Mouse (Mus musculus) T-cell, adult 2 months (primary cell): ENCODE measurements at regions not wholly inside any gene's neighbourhood (a gene's known extent, or its start where the extent isn't known, plus 50 kb on each side); places are given as distances from the start of the nearest gene placed in this dataset.
"Not testable (repeated sequence)": the region's sequence is repeated elsewhere in the genome, so short reads cannot be mapped to it uniquely, and the experiment has no call there.

Experiments
- DNase-seq: peaks from one replicate; pipeline ENCODE4 v3.0.0; 2022; ENCODE audit warnings: low spot score

GRCm38 (mm10) chr10:19494461-19495105 is 97.2 kb upstream of the Ifngr1 start:
- peak; percentile 53 for DNase-seq

GRCm38 (mm10) chr10:19498112-19498511 is 93.6 kb upstream of the Ifngr1 start:
- DNase-seq, result peak; percentile 78

DNA sequence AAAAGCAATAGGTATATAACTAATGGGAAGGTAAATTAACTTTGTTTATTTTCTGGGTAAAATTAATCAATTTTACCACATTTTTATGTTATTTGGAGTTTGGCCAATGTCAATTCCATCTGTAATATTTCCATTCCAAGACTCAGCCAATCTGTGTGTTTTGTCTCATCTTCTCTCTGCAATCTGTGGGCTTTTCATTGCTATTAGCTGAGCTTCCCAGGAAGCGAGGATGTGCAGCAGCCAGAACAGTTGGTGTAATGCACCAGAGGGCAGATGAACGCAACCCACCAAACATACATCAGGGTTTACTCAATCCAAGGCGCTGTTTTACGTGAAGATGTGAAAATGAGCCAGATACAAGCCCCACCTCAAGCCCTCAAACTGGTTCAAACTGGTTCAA is 88.9 kb upstream of the Ifngr1 start:
- DNase-seq, result no peak

DNA sequence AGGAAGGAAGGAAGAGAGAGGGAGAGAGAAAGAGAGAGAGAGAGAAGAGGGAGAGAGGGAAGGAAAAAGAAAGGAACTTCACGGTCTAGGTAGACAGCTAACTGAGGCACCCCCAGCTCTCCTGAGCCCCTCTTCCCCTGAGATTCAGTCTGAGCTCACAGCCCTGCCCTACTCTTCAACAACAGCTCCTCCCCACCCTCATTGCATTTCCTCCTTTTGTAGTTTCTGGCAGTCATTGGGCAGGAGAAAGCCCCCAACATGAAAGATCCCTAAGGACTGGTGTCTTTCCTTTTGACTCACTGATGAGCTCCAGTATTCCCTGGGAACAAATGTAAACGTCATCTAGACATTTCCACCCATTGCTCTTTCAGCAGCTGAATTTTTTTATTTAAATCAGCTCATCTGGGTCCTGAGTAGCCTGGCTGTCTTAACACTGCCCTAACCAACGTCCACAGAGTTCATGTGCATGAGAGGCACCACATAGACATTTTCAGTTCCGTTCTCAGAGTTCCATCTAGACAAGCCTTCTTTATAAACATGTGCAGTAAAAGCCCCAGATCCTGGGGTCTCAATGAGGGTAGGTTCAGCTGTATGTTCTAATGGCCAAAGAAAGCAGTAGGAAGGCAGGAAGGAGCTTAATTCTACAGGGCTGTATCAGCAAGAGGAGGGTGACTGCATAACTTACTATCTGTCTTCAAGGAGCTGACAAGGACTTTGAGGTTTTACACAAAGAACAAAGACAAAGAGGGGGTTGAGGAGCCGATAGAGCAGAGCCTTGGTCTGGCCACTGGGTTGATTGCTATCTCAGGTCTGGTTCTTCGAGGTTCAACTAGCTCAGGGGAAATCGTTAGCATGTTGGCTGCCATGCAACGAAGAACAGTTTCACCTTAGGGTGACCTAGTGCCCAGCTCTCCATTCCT is 87.6 kb upstream of the Ifngr1 start:
- DNase-seq, result peak; percentile 61

- DNase-seq, result no peak
Observed at GRCm38 (mm10) chr10:19505174-19505573, 86.6 kb upstream of the Ifngr1 start.

DNA sequence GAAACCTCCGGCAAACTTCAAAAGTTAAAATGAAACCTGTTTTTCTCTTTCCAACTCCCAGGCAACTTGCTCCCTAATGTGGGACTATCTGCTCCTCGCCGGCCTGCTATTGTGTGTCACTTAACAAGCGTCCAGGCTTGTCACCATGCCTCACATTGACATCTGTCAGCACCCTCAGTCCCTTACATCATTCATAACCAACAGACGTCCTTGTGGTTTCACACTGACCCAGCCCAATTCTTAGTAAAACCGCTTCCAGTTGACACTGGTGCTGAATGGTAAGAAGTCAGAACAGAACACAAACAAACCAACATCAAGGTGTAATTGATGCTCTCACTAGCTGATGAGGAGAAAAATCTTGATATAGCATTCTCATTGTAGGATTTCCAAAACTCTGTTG is 85.8 kb upstream of the Ifngr1 start:
- peak; percentile 94 for DNase-seq

GRCm38 (mm10) chr10:19506434-19506833 is 85.3 kb upstream of the Ifngr1 start:
- peak; percentile 30 for DNase-seq

DNA sequence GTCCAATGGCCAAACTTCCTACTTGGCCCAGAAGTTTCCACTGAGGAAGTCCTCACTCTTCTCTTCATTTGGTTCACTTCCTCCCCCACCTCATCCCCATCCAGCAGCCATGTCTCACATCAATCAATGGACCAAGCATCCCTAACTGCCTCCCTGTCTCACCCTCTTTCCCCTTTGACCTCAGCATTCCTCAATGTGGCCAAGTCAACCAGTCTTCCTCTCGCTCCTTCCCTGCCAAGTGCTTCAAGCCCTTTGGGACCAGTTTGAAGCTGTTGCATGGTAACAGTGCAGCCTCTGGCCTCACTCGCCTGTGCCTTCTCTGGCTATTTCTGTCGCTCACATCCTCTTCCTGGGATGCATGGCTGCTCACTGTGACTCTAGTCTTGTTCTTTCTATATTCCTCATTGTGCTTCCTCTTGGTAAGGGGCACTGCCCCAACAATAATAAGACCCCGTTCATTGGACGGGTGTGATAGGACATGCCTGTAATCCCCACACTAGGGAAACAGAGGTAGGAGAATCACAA is 83.5 kb upstream of the Ifngr1 start:
- no peak for DNase-seq

DNA sequence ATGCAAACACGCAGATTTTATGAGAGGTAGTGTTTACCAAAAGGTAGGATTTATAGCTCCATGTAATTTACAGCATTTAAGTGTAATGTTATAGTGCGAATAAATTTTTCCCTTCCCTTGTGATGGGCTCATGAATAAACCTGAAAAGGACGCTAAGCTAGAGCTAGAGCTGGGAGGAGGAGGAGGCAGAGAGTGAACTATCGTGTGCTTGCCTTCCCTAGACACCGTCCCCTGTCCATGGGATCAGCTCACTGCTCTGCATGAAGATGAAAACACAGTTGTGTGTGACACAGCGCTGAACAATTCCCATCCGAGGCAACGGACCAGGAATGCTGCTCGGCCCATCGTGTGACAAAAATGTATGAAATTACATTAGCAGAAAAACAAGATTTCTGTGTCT is 81.7 kb upstream of the Ifngr1 start:
- DNase-seq, result no peak

GRCm38 (mm10) chr10:19514366-19514765 is 77.4 kb upstream of the Ifngr1 start:
- not testable (repeated sequence) for DNase-seq

- no peak for DNase-seq
Observed at GRCm38 (mm10) chr10:19514837-19515236, 76.9 kb upstream of the Ifngr1 start.

- no peak for DNase-seq
Observed at GRCm38 (mm10) chr10:19516011-19516410, 75.7 kb upstream of the Ifngr1 start.

DNA sequence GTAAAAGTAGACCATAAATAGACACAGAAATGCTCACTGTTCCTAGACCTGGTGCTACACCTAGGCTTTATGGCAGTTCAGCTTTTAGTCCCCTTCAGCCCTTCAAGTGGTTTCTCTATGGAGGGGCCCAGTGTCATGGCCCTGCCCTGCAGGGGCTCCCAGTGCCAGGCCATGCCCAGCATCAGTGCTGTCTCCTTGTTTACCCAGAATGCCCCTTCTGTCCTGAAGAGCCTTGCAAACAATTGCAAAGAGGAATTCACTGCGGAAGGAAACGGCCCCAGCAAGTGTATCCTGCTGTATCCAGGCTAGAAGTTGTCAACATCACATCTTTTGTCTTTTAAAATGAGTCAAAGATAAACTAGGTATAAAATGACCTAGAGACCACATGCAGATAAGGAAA is 74.7 kb upstream of the Ifngr1 start:
- DNase-seq, result no peak

DNA sequence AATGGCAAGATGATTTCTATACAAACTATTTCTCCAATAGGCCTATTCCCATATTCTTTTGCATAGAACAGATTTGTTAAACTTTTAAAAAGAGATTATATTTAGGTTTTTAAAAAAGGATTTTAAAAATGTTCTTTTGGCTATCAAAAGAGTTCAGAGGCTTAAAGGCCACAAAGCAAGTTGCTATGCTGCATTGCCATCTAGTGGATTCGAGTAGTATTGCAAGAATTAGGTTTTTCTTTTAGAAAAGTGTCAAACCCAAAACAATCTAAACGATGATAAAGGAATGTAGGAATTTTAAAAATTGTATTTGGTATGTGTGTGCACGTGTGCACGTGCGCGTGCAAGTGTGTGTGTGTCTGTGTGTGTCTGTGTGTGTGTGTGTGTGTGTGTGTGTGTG is 73.0 kb upstream of the Ifngr1 start:
- DNase-seq, result peak; percentile 28

GRCm38 (mm10) chr10:19522198-19522597 is 69.6 kb upstream of the Ifngr1 start:
- no peak for DNase-seq

DNA sequence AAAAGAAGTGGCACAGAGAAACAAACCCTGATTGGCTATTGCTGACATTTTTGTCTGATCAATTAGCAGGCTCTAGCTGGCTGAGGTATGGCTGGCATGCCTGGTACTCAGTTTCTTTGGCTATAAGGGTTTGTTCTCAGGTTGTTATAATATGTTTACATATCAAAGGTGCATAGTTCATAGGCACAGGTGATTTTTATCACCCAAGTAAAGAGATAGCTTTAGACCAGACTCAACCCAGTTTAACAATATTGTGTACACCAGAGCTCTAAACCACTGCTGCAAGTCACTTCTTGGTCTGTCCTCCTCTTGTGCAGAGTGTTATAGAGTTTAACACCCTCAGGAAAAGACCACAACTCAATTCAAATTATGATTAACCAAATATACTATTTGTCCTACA is 65.8 kb upstream of the Ifngr1 start:
- DNase-seq, result no peak

GRCm38 (mm10) chr10:19526353-19526752 is 65.4 kb upstream of the Ifngr1 start:
- DNase-seq, result no peak

- no peak for DNase-seq
Observed at GRCm38 (mm10) chr10:19529655-19530054, 62.1 kb upstream of the Ifngr1 start.

GRCm38 (mm10) chr10:19530056-19530455 is 61.7 kb upstream of the Ifngr1 start:
- DNase-seq, result peak; percentile 43

GRCm38 (mm10) chr10:19531452-19531851 is 60.3 kb upstream of the Ifngr1 start:
- no peak for DNase-seq

GRCm38 (mm10) chr10:19532790-19533189 is 59.0 kb upstream of the Ifngr1 start:
- no peak for DNase-seq

- no peak for DNase-seq
Observed at GRCm38 (mm10) chr10:19533846-19534245, 57.9 kb upstream of the Ifngr1 start.
